Mouse (Mus musculus): ENCODE data around the gene Gm49358.

Gene Gm49358

GRCm38 (mm10) chr10:86853433-86853832 is 89.7 kb downstream of the Gm49358 start:
- no peak for ATAC-seq (ENCODE audit: insufficient number of reproducible peaks, low FRiP score, low TSS enrichment)

GRCm38 (mm10) chr10:86860396-86860795 is 96.6 kb downstream of the Gm49358 start:
- no peak for ATAC-seq (ENCODE audit: insufficient number of reproducible peaks, low FRiP score, low TSS enrichment)

GRCm38 (mm10) chr10:86862496-86862895 is 98.7 kb downstream of the Gm49358 start:
- no peak for ATAC-seq (ENCODE audit: insufficient number of reproducible peaks, low FRiP score, low TSS enrichment)

- no peak for ATAC-seq (ENCODE audit: insufficient number of reproducible peaks, low FRiP score, low TSS enrichment)
Measured at GRCm38 (mm10) chr10:86863429-86863828, 99.7 kb downstream of the Gm49358 start.

GRCm38 (mm10) chr10:86872121-86872520 is 108.3 kb downstream of the Gm49358 start:
- ATAC-seq (ENCODE audit: insufficient number of reproducible peaks, low FRiP score, low TSS enrichment) = no peak

- ATAC-seq (ENCODE audit: insufficient number of reproducible peaks, low FRiP score, low TSS enrichment) = 0 out of 2 replicates have a peak, but pooled peaks have one; percentile 28
Measured at GRCm38 (mm10) chr10:86872591-86872990, 108.8 kb downstream of the Gm49358 start.

- no peak for ATAC-seq (ENCODE audit: insufficient number of reproducible peaks, low FRiP score, low TSS enrichment)
Measured at GRCm38 (mm10) chr10:86878721-86879120, 114.9 kb downstream of the Gm49358 start.

GRCm38 (mm10) chr10:86880071-86880806 is 116.5 kb downstream of the Gm49358 start:
- peak; percentile 69 for ATAC-seq (ENCODE audit: insufficient number of reproducible peaks, low FRiP score, low TSS enrichment)

GRCm38 (mm10) chr10:86881448-86881847 is 117.7 kb downstream of the Gm49358 start:
- no peak for ATAC-seq (ENCODE audit: insufficient number of reproducible peaks, low FRiP score, low TSS enrichment)

All from cerebellum, adult (tissue).